Mouse (Mus musculus): ENCODE data around the gene Mest. TPM values are rescaled to one million over a fixed set of nuclear protein-coding genes. Genes with fewer than 3 reads are reported as not detected.

Gene Mest
- total and polyA plus RNA-seq, 2 experiments from 2014 or later: 669 to 717 TPM

DNA sequence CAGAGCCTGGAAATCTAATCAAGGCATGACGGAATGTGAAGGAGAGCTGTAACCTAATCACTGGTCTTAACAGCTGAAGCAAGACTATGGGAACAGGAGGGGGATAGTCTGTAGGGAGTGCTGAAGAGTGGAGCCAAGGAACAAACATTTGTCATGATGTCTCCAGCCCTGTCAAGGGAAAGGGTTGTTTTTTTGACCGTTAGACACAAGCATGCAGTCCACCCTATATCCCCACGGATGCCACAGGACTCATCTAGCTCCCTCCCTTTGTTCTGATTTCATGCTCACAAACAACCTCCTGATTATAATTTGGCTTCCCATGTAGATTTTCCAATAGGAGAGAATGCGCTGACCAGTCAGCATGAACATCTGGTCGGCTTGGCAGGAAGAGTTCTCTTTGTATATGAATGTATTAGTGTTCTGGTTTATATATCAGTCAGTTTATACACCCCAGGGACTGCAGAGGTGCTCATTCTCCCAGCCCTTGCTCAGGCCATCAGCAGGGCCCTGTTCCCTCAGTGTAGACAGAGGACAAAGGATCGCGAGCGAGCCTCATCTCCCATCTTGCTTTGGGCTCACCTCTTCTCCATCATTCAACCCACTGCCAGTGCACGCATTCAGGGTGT, 19.3 kb upstream of the Mest start:
- DNase-seq (ENCODE audit: low spot score) (peak; percentile 57), ATAC-seq (ENCODE audit: insufficient read depth, low read depth) (peak; percentile 73)
- Histone ChIP-seq H3K27me3 (ENCODE audit: control insufficient read depth, insufficient read depth, low read length) (no peaks in the 10 kb centered on the region), H3K9ac (replicated peaks; ENCODE audit: low read depth, low read length) (no peak overlapping the region), H3K4me3 (ENCODE audit: low read depth, low read length) (no peak overlapping the region), H3K36me3 (replicated peaks; ENCODE audit: control insufficient read depth, insufficient read depth, low read length) (no peaks in the 10 kb centered on the region), H3K27ac (ENCODE audit: low read depth) (peak overlapping the region; percentile 39), H3K4me1 (ENCODE audit: control insufficient read depth, insufficient read depth) (peaks cover 10% of the 10 kb centered on the region; the same call in 1 of the 2 replicates), H3K9me3 (replicated peaks; ENCODE audit: control insufficient read depth, low read length) (no peaks in the 10 kb centered on the region), H3K4me2 (ENCODE audit: low read depth, low read length) (no peak overlapping the region)
- WGBS: 56% methylated on average over 9 of the region's 9 CpGs
- TF ChIP-seq EP300 (IDR thresholded peaks at IDR 0.05; ENCODE audit: low read depth) (peak; percentile 79), CTCF (IDR thresholded peaks at IDR 0.05; ENCODE audit: low read depth) (no peak)

DNA sequence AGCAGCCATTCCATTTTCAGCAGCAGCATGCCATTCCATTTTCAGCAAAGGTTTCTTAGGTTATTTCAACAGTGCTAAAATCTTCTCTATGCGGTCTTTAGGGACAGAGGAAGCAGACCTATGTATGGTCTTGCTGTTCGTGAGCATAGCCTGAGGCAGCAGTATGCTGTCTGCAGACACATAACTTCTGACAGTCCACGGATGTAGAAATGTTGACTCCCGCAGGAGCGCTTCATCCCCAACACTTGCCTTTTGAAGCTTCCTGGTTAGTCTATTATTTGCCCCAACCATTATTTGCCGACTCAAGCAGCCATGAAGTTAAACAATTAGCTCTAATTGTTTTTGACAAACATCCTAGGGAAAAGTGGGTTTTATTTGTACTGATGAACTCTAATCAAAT, 14.2 kb upstream of the Mest start:
- ATAC-seq (ENCODE audit: insufficient read depth, low read depth) (no peak), DNase-seq (ENCODE audit: low spot score) (no peak)
- no peak overlapping the region for H3K4me3 ChIP-seq (ENCODE audit: low read depth, low read length)
- no peaks in the 10 kb centered on the region for H3K27me3 ChIP-seq (ENCODE audit: control insufficient read depth, insufficient read depth, low read length)
- no peaks in the 10 kb centered on the region for H3K36me3 ChIP-seq (replicated peaks; ENCODE audit: control insufficient read depth, insufficient read depth, low read length)
- no peak overlapping the region for H3K27ac ChIP-seq (ENCODE audit: low read depth)
- H3K4me2 ChIP-seq (ENCODE audit: low read depth, low read length): no peak overlapping the region
- H3K9ac ChIP-seq (replicated peaks; ENCODE audit: low read depth, low read length): no peak overlapping the region
- H3K9me3 ChIP-seq (replicated peaks; ENCODE audit: control insufficient read depth, low read length): no peaks in the 10 kb centered on the region
- no peak for TF ChIP-seq EP300 (IDR thresholded peaks at IDR 0.05; ENCODE audit: low read depth)
- no peak for TF ChIP-seq CTCF (IDR thresholded peaks at IDR 0.05; ENCODE audit: low read depth)
- H3K4me1 ChIP-seq (ENCODE audit: control insufficient read depth, insufficient read depth): 0 out of 2 replicates have a peak, but pooled peaks cover 2% of the 10 kb centered on the region
- WGBS: 68% methylated on average over 6 of the region's 6 CpGs

DNA sequence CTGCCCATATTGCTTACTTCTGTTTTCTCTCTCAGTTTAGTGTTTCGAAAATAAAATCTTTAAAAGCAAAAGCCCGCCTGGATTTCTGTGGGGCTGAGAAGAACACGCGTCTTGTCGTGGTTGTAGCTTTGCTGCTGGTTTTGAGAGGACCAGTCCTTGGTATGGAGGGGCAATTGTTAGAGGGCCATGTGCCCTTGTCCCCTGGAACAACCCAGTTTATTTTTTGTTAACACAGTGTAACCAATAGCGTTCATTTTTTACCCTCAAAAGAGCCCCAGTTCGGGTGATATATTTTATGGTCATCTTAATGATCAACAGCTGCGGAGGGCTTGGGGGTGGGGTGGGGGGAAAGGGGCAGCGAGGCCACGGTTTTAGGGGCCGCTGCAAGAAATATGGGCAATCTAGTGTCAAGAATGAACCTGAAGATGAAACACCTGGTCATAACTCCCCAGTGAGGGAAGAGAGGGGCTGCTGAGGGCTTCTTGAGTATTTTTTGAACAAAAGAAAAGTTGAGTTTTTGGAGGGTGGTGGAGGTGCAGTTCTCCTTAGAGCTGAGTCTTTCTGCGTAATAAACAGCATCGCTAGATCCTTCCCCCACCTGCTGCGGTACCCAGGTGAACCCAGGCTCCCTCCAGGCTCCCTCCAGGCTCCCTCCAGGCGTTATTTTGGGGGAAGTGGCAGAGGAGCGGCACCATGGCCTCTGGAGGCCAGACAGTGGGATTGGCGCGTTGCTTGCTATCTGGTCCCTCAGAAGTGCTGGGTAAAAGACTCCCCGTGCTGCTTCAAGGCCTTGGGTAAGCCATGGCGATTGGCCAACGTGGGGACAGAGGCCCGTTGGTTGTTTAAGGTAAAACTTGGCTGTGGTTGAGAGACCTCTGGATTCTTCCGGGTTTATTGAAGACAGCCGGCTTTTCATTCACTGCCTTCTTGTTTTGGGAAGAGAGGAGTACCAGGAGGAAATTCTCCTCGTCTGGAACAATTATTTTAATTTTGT, 12.7 kb upstream of the Mest start:
- H3K4me3 ChIP-seq (ENCODE audit: low read depth, low read length): no peak overlapping the region
- no peak overlapping the region for H3K4me2 ChIP-seq (ENCODE audit: low read depth, low read length)
- H3K27me3 ChIP-seq (ENCODE audit: control insufficient read depth, insufficient read depth, low read length): no peaks in the 10 kb centered on the region
- 67% methylated on average over 25 of the region's 25 CpGs for whole genome bisulfite sequencing
- H3K36me3 ChIP-seq (replicated peaks; ENCODE audit: control insufficient read depth, insufficient read depth, low read length): no peaks in the 10 kb centered on the region
- H3K9me3 ChIP-seq (replicated peaks; ENCODE audit: control insufficient read depth, low read length): no peaks in the 10 kb centered on the region
- no peak overlapping the region for H3K9ac ChIP-seq (replicated peaks; ENCODE audit: low read depth, low read length)
- H3K4me1 ChIP-seq (ENCODE audit: control insufficient read depth, insufficient read depth): no peaks in the 10 kb centered on the region
- no peak overlapping the region for H3K27ac ChIP-seq (ENCODE audit: low read depth)
- no peak for DNase-seq (ENCODE audit: low spot score)
- ATAC-seq (ENCODE audit: insufficient read depth, low read depth): no peak
- no peak for TF ChIP-seq CTCF (IDR thresholded peaks at IDR 0.05; ENCODE audit: low read depth)
- no peak for TF ChIP-seq EP300 (IDR thresholded peaks at IDR 0.05; ENCODE audit: low read depth)

DNA sequence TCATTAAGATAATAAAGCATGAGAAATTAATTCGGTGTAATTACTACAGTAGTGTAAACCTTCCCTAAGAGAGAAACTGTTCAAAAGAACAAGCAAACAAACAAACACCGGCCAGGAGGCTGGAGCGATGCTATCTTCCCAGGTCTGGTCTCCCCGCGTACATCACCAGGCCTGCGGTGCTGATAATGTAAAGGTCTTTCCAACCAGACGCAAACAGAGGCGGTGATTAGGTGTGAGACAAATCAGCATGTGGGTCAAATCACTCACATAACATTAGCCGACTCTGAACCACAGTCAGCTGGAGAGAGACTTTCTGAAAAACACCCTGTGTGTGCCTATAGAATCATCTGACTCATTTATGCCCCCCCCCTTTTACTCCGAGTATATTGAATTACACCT, 12.0 kb upstream of the Mest start:
- Histone ChIP-seq H3K27ac (ENCODE audit: low read depth) (no peak overlapping the region), H3K9ac (replicated peaks; ENCODE audit: low read depth, low read length) (no peak overlapping the region), H3K4me1 (ENCODE audit: control insufficient read depth, insufficient read depth) (no peaks in the 10 kb centered on the region), H3K4me2 (ENCODE audit: low read depth, low read length) (no peak overlapping the region), H3K4me3 (ENCODE audit: low read depth, low read length) (no peak overlapping the region), H3K27me3 (ENCODE audit: control insufficient read depth, insufficient read depth, low read length) (no peaks in the 10 kb centered on the region), H3K36me3 (replicated peaks; ENCODE audit: control insufficient read depth, insufficient read depth, low read length) (no peaks in the 10 kb centered on the region), H3K9me3 (replicated peaks; ENCODE audit: control insufficient read depth, low read length) (no peaks in the 10 kb centered on the region)
- no peak for DNase-seq (ENCODE audit: low spot score)
- TF ChIP-seq EP300 (IDR thresholded peaks at IDR 0.05; ENCODE audit: low read depth) (no peak), CTCF (IDR thresholded peaks at IDR 0.05; ENCODE audit: low read depth) (no peak)
- ATAC-seq (ENCODE audit: insufficient read depth, low read depth): no peak
- 54% methylated on average over 10 of the region's 10 CpGs for WGBS

DNA sequence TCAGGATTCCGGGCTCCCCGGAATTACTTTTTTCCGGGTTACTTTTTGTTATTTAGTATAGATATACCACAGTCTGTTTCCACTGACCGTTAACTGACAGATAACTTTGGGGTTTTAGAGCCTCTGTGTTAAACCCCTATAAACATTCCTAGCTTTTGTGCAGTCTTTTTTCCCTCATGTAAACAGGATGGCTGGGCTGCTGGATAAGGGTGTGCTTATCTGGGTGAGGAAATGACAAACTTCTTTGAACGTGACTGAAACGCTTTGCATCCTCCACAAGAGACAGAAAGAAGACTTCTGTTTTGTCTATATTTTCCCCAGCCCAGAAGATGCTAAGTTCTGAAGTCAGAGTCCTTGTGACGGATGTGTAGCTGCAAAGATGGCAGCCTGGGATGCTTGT, 10.9 kb upstream of the Mest start:
- H3K27me3 ChIP-seq (ENCODE audit: control insufficient read depth, insufficient read depth, low read length): no peaks in the 10 kb centered on the region
- WGBS: 56% methylated on average over 7 of the region's 7 CpGs
- ATAC-seq (ENCODE audit: insufficient read depth, low read depth) (no peak), DNase-seq (ENCODE audit: low spot score) (peak; percentile 48)
- H3K36me3 ChIP-seq (replicated peaks; ENCODE audit: control insufficient read depth, insufficient read depth, low read length): no peaks in the 10 kb centered on the region
- peaks cover 6% of the 10 kb centered on the region; the same call in 1 of the 2 replicates for H3K4me1 ChIP-seq (ENCODE audit: control insufficient read depth, insufficient read depth)
- H3K9me3 ChIP-seq (replicated peaks; ENCODE audit: control insufficient read depth, low read length): no peaks in the 10 kb centered on the region
- H3K9ac ChIP-seq (replicated peaks; ENCODE audit: low read depth, low read length): no peak overlapping the region
- no peak overlapping the region for H3K4me2 ChIP-seq (ENCODE audit: low read depth, low read length)
- TF ChIP-seq EP300 (IDR thresholded peaks at IDR 0.05; ENCODE audit: low read depth) (peak; percentile 47; the same call in 1 of the 2 replicates), CTCF (IDR thresholded peaks at IDR 0.05; ENCODE audit: low read depth) (no peak)
- no peak overlapping the region for H3K4me3 ChIP-seq (ENCODE audit: low read depth, low read length)
- peak overlapping the region; percentile 58 for H3K27ac ChIP-seq (ENCODE audit: low read depth)

All from heart, postnatal 0 days (tissue).